Mouse (Mus musculus): ENCODE results near the gene Dapp1. TPM values are rescaled to one million over a fixed set of nuclear protein-coding genes. Genes with fewer than 3 reads are reported as not detected.

Dapp1 gene
- polyA plus RNA-seq, 1 experiment: 8.8 TPM

DNA sequence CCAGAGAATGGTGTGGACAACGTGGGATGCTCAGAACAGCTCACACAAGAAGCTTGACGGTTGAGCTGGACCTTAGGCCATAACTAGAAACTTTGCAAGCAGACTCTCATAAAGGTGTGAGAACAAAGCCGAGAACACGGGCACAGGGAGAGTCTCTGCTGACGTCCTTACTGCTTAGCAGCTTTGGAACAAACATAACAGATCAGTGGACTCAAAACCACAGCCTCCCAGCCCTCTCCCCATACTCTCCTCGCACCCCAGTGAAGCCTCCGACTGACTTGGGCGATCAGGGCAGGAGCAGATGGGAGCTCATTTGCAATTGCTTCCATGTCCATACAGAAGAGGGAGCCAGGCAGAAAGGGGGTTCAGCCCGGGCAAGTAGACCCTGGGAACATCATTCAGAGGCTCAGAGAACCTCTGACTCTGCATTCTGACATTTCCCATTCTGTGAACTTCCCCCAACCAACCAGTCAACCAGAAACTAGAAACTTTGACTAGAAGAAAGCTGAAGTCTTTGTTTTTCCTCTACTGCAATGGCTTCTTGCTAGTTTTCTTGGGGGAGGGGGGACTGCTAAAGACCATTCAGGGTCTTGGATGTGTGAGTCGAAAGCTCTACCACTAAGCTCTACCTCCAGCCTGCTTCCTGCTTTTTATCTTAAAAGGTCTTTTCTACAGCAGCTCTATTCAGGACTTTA, 31.0 kb downstream of the Dapp1 start:
- H3K27me3 ChIP-seq (ENCODE audit: control insufficient read depth, insufficient read depth, low read length): no peaks in the 10 kb centered on the region
- 85% methylated on average over 10 of the region's 10 CpGs for WGBS
- peak overlapping the region; percentile 45 for H3K27ac ChIP-seq (ENCODE audit: insufficient read depth, low read depth, low read length)
- no peak for TF ChIP-seq CTCF (IDR thresholded peaks at IDR 0.05; ENCODE audit: extremely low read depth, insufficient read length, insufficient replicate concordance, low read depth, low read length)
- no peak for TF ChIP-seq POLR2A (IDR thresholded peaks at IDR 0.05; ENCODE audit: low read depth, low read length)
- H3K4me3 ChIP-seq (ENCODE audit: low read depth, low read length): no peak overlapping the region
- H3K4me1 ChIP-seq (ENCODE audit: control insufficient read depth, insufficient read depth, insufficient read length, low read length): peaks cover 15% of the 10 kb centered on the region
- H3K36me3 ChIP-seq (ENCODE audit: control insufficient read depth, insufficient read depth, low read length): peaks cover 28% of the 10 kb centered on the region

DNA sequence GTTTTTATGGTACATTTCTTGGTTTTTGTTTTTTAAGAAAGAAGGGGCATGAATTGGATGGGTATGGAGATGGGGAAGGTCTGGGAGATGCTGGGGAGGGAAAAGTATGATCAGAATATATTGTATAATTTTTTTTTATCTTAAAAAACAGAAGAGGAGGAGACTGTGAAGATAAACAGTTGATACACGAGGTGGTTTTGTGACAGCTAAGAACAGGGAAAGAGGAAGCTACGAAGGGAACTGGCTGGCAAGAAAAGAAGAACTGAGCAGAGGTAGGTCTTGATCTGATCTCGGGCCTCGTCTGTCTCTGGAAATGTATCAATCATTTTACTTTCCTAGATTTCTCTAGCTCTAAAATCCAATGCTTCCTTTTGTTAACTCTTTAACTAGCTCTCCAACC, 33.8 kb downstream of the Dapp1 start:
- TF ChIP-seq POLR2A (IDR thresholded peaks at IDR 0.05; ENCODE audit: low read depth, low read length) (no peak), CTCF (IDR thresholded peaks at IDR 0.05; ENCODE audit: extremely low read depth, insufficient read length, insufficient replicate concordance, low read depth, low read length) (no peak)
- H3K27me3 ChIP-seq (ENCODE audit: control insufficient read depth, insufficient read depth, low read length): no peaks in the 10 kb centered on the region
- WGBS: 78% methylated on average over 4 of the region's 4 CpGs
- H3K36me3 ChIP-seq (ENCODE audit: control insufficient read depth, insufficient read depth, low read length): peaks cover 28% of the 10 kb centered on the region
- H3K4me1 ChIP-seq (ENCODE audit: control insufficient read depth, insufficient read depth, insufficient read length, low read length): peaks cover 9% of the 10 kb centered on the region
- no peak overlapping the region for H3K27ac ChIP-seq (ENCODE audit: insufficient read depth, low read depth, low read length)
- no peak overlapping the region for H3K4me3 ChIP-seq (ENCODE audit: low read depth, low read length)

DNA sequence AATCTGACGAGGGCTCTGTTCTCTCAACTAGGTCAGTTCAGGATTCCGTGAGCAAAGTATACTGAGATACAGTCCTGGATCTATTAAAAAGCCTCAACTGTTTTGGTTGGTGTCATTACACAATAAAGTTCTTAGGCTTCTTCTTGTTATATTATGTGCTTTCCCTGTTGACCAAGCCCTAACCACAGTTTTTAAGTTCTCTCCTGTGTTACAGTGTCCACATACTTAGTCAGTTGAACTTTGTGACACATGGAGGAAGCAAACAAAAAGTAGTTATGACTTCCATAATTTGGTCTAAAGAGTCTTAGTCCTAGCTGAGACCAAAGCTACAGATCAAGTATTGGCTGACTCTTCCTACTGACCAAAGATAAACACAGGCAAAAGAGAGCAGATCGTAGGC, 34.5 kb downstream of the Dapp1 start:
- H3K27ac ChIP-seq (ENCODE audit: insufficient read depth, low read depth, low read length): no peak overlapping the region

DNA sequence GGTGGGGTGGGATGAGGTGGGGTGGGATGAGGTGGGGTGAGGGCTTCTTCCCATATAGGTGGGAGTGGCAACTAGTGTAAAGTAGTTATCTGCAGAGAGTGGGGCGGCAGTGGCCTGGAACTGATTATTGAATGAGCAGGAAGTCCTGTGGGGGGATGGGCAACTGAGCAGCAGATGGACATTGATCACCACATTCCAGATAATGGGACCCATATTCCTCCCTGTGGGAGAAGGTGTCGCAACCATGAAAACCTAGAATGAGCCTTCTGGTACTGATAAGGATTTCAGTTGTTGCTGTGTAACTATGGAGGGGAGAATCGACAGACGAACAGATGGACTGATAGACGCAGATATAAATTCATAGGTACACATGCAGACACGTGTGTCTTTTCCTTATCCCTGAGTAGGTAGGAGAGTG, 37.6 kb downstream of the Dapp1 start:
- no peak for TF ChIP-seq CTCF (IDR thresholded peaks at IDR 0.05; ENCODE audit: extremely low read depth, insufficient read length, insufficient replicate concordance, low read depth, low read length)
- no peak for TF ChIP-seq POLR2A (IDR thresholded peaks at IDR 0.05; ENCODE audit: low read depth, low read length)
- Histone ChIP-seq H3K4me1 (ENCODE audit: control insufficient read depth, insufficient read depth, insufficient read length, low read length) (peaks cover 9% of the 10 kb centered on the region; the same call in 1 of the 2 replicates), H3K27ac (ENCODE audit: insufficient read depth, low read depth, low read length) (no peak overlapping the region), H3K27me3 (ENCODE audit: control insufficient read depth, insufficient read depth, low read length) (no peaks in the 10 kb centered on the region), H3K4me3 (ENCODE audit: low read depth, low read length) (no peak overlapping the region), H3K36me3 (ENCODE audit: control insufficient read depth, insufficient read depth, low read length) (peaks cover 28% of the 10 kb centered on the region)
- WGBS: 30% methylated on average over 6 of the region's 6 CpGs

More for the DNA sequence above, 34.5 kb downstream of the Dapp1 start:
- WGBS: 86% methylated on average over 3 of the region's 3 CpGs
- peaks cover 28% of the 10 kb centered on the region for H3K36me3 ChIP-seq (ENCODE audit: control insufficient read depth, insufficient read depth, low read length)
- TF ChIP-seq POLR2A (IDR thresholded peaks at IDR 0.05; ENCODE audit: low read depth, low read length) (no peak), CTCF (IDR thresholded peaks at IDR 0.05; ENCODE audit: extremely low read depth, insufficient read length, insufficient replicate concordance, low read depth, low read length) (no peak)
- peaks cover 7% of the 10 kb centered on the region for H3K4me1 ChIP-seq (ENCODE audit: control insufficient read depth, insufficient read depth, insufficient read length, low read length)
- no peaks in the 10 kb centered on the region for H3K27me3 ChIP-seq (ENCODE audit: control insufficient read depth, insufficient read depth, low read length)
- no peak overlapping the region for H3K4me3 ChIP-seq (ENCODE audit: low read depth, low read length)

DNA sequence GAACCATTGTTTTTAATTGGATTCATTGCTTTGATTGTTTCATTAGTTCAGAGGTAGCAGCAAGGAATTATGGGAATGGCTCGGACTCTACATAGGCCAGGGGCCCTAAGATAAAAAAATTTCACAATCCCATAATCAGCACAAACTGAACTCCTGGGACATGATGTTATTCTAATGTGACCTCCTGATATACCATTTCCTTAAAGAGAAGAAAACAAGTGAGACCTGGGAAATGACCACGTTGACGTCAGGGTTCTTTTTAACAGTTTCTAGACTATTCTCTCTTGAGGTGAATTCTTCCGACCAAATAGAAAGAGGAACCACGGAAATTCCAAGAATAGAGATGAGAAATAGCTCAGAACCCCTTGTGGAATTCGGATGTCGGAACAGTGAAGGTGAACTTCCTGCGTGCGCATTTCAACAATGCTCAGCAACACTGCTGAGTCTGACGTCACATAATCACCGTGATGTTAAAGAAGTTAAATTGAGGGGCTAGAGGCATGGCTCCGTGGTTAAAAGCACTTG, 39.2 kb downstream of the Dapp1 start:
- 83% methylated on average over 12 of the region's 12 CpGs for WGBS
- TF ChIP-seq CTCF (IDR thresholded peaks at IDR 0.05; ENCODE audit: extremely low read depth, insufficient read length, insufficient replicate concordance, low read depth, low read length): no peak
- TF ChIP-seq POLR2A (IDR thresholded peaks at IDR 0.05; ENCODE audit: low read depth, low read length): no peak
- Histone ChIP-seq H3K36me3 (ENCODE audit: control insufficient read depth, insufficient read depth, low read length) (peaks cover 27% of the 10 kb centered on the region), H3K4me1 (ENCODE audit: control insufficient read depth, insufficient read depth, insufficient read length, low read length) (peaks cover 9% of the 10 kb centered on the region; the same call in 1 of the 2 replicates), H3K27ac (ENCODE audit: insufficient read depth, low read depth, low read length) (no peak overlapping the region), H3K4me3 (ENCODE audit: low read depth, low read length) (no peak overlapping the region), H3K27me3 (ENCODE audit: control insufficient read depth, insufficient read depth, low read length) (no peaks in the 10 kb centered on the region)

DNA sequence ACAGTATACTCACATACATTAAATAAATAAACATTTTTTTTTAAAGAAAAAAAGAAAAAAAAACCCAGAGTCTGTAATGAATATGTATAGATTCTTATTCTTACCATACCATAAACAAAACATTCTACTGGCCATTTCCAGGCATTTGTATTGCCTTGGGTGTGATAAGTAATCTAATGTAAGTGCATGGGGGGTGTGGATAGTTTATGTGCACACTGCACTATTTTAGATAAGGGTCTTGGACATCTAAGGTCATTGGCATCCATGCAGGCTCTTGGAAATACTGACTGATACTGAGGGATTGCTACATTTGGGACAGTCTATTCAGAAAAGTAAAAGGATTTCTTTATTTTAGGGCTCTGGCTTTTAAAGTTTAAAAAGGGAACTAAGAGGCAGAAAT, 39.8 kb downstream of the Dapp1 start:
- Histone ChIP-seq H3K27me3 (ENCODE audit: control insufficient read depth, insufficient read depth, low read length) (no peaks in the 10 kb centered on the region), H3K4me3 (ENCODE audit: low read depth, low read length) (no peak overlapping the region), H3K4me1 (ENCODE audit: control insufficient read depth, insufficient read depth, insufficient read length, low read length) (peaks cover 9% of the 10 kb centered on the region; the same call in 1 of the 2 replicates), H3K27ac (ENCODE audit: insufficient read depth, low read depth, low read length) (0 out of 2 replicates have a peak overlapping the region, but pooled peaks have one; percentile 92), H3K36me3 (ENCODE audit: control insufficient read depth, insufficient read depth, low read length) (peaks cover 23% of the 10 kb centered on the region)
- TF ChIP-seq CTCF (IDR thresholded peaks at IDR 0.05; ENCODE audit: extremely low read depth, insufficient read length, insufficient replicate concordance, low read depth, low read length) (no peak), POLR2A (IDR thresholded peaks at IDR 0.05; ENCODE audit: low read depth, low read length) (no peak)

DNA sequence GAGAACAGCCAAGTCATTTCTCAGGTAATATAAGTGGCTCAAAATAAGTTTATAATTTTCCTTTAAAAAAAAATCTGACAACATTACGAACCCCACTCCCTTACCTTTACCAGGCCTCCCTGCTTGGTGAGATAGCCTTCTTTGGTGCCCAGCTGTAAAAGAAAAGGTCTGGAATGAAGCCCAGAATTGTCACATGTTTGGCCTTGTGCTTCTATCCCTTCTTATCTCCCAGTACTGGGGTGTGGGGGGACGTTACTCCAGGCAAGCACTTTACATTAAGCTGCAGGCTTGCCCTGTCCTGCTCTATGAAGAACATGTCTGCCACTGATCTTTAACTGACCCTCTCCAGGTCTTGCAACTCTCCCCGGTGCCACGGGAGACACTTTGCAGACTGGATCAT, 40.6 kb downstream of the Dapp1 start:
- 32% methylated on average over 4 of the region's 4 CpGs for WGBS
- no peak for TF ChIP-seq POLR2A (IDR thresholded peaks at IDR 0.05; ENCODE audit: low read depth, low read length)
- TF ChIP-seq CTCF (IDR thresholded peaks at IDR 0.05; ENCODE audit: extremely low read depth, insufficient read length, insufficient replicate concordance, low read depth, low read length): no peak

More for the DNA sequence above, 40.6 kb downstream of the Dapp1 start:
- peaks cover 9% of the 10 kb centered on the region; the same call in 1 of the 2 replicates for H3K4me1 ChIP-seq (ENCODE audit: control insufficient read depth, insufficient read depth, insufficient read length, low read length)
- peaks cover 21% of the 10 kb centered on the region for H3K36me3 ChIP-seq (ENCODE audit: control insufficient read depth, insufficient read depth, low read length)
- no peak overlapping the region for H3K4me3 ChIP-seq (ENCODE audit: low read depth, low read length)
- H3K27me3 ChIP-seq (ENCODE audit: control insufficient read depth, insufficient read depth, low read length): no peaks in the 10 kb centered on the region
- H3K27ac ChIP-seq (ENCODE audit: insufficient read depth, low read depth, low read length): peak overlapping the region; percentile 92
